Mouse (Mus musculus): ENCODE data around the gene Man2c1. TPM values are rescaled to one million over a fixed set of nuclear protein-coding genes. Genes with fewer than 3 reads are reported as not detected.
A peak's percentile ranks its signal among the peaks of the same experiment; 100 is the strongest.

The Man2c1 gene
- polyA plus RNA-seq, 1 experiment from 2014 or later, result 35.2 TPM

GRCm38 (mm10) chr9:57152331-57152730, 21.8 kb downstream of the Man2c1 start:
- no peak overlapping the region for H3K4me3 ChIP-seq (ENCODE audit: low read depth, low read length)
- H3K27me3 ChIP-seq (ENCODE audit: control insufficient read depth, insufficient read depth, low read length), result no peaks in the 10 kb centered on the region
- H3K27ac ChIP-seq (replicated peaks), result no peak overlapping the region
- 0 out of 2 replicates have a peak, but pooled peaks cover 4% of the 10 kb centered on the region for H3K36me3 ChIP-seq (ENCODE audit: control insufficient read depth, insufficient read depth, low read length)
- 0 out of 2 replicates have a peak, but pooled peaks cover 2% of the 10 kb centered on the region for H3K4me1 ChIP-seq (replicated peaks; ENCODE audit: control insufficient read depth, insufficient read depth)
- DNase-seq (ENCODE audit: low spot score), result no peak
- WGBS, result 55% methylated on average over 6 of the region's 6 CpGs
- peak; percentile 24; the same call in 1 of the 2 replicates for TF ChIP-seq CTCF (IDR thresholded peaks at IDR 0.05; ENCODE audit: low read depth)
- no peak for TF ChIP-seq EP300 (optimal IDR thresholded peaks at IDR 0.05)
- ATAC-seq (ENCODE audit: low FRiP score, low TSS enrichment), result no peak
- H3K9ac ChIP-seq (ENCODE audit: low read length), result no peak overlapping the region
- H3K9me3 ChIP-seq (ENCODE audit: control insufficient read depth, low read length), result no peaks in the 10 kb centered on the region
- no peak overlapping the region for H3K4me2 ChIP-seq (replicated peaks; ENCODE audit: low read depth)

GRCm38 (mm10) chr9:57156383-57156782, 25.9 kb downstream of the Man2c1 start:
- WGBS, result 89% methylated on average over 7 of the region's 7 CpGs
- DNase-seq (ENCODE audit: low spot score) (no peak), ATAC-seq (ENCODE audit: low FRiP score, low TSS enrichment) (no peak)
- Histone ChIP-seq H3K27me3 (ENCODE audit: control insufficient read depth, insufficient read depth, low read length) (no peaks in the 10 kb centered on the region), H3K4me1 (replicated peaks; ENCODE audit: control insufficient read depth, insufficient read depth) (0 out of 2 replicates have a peak, but pooled peaks cover 2% of the 10 kb centered on the region), H3K9me3 (ENCODE audit: control insufficient read depth, low read length) (no peaks in the 10 kb centered on the region), H3K4me2 (replicated peaks; ENCODE audit: low read depth) (no peak overlapping the region), H3K9ac (ENCODE audit: low read length) (no peak overlapping the region), H3K27ac (replicated peaks) (no peak overlapping the region), H3K4me3 (ENCODE audit: low read depth, low read length) (no peak overlapping the region), H3K36me3 (ENCODE audit: control insufficient read depth, insufficient read depth, low read length) (0 out of 2 replicates have a peak, but pooled peaks cover 4% of the 10 kb centered on the region)
- TF ChIP-seq EP300 (optimal IDR thresholded peaks at IDR 0.05), result no peak
- TF ChIP-seq CTCF (IDR thresholded peaks at IDR 0.05; ENCODE audit: low read depth), result no peak

- no peak overlapping the region for H3K4me3 ChIP-seq (ENCODE audit: low read depth, low read length)
- TF ChIP-seq EP300 (optimal IDR thresholded peaks at IDR 0.05) (no peak), CTCF (IDR thresholded peaks at IDR 0.05; ENCODE audit: low read depth) (no peak)
Observed at GRCm38 (mm10) chr9:57156823-57157222, 26.3 kb downstream of the Man2c1 start.

GRCm38 (mm10) chr9:57157499-57157898, 27.0 kb downstream of the Man2c1 start:
- Histone ChIP-seq H3K9me3 (ENCODE audit: control insufficient read depth, low read length) (no peaks in the 10 kb centered on the region), H3K36me3 (ENCODE audit: control insufficient read depth, insufficient read depth, low read length) (0 out of 2 replicates have a peak, but pooled peaks cover 4% of the 10 kb centered on the region), H3K4me3 (ENCODE audit: low read depth, low read length) (peak overlapping the region; percentile 75), H3K27ac (replicated peaks) (peak overlapping the region; percentile 53; the same call in 1 of the 2 replicates), H3K27me3 (ENCODE audit: control insufficient read depth, insufficient read depth, low read length) (no peaks in the 10 kb centered on the region), H3K9ac (ENCODE audit: low read length) (peak overlapping the region; percentile 74), H3K4me1 (replicated peaks; ENCODE audit: control insufficient read depth, insufficient read depth) (0 out of 2 replicates have a peak, but pooled peaks cover 2% of the 10 kb centered on the region), H3K4me2 (replicated peaks; ENCODE audit: low read depth) (peak overlapping the region; percentile 99)
- no peak for TF ChIP-seq CTCF (IDR thresholded peaks at IDR 0.05; ENCODE audit: low read depth)
- TF ChIP-seq EP300 (optimal IDR thresholded peaks at IDR 0.05), result no peak
- DNase-seq (ENCODE audit: low spot score) (no peak), ATAC-seq (ENCODE audit: low FRiP score, low TSS enrichment) (no peak)
- WGBS, result 30% methylated on average over 13 of the region's 13 CpGs

More at GRCm38 (mm10) chr9:57156823-57157222, 26.3 kb downstream of the Man2c1 start:
- Histone ChIP-seq H3K36me3 (ENCODE audit: control insufficient read depth, insufficient read depth, low read length) (0 out of 2 replicates have a peak, but pooled peaks cover 4% of the 10 kb centered on the region), H3K4me2 (replicated peaks; ENCODE audit: low read depth) (no peak overlapping the region), H3K9me3 (ENCODE audit: control insufficient read depth, low read length) (no peaks in the 10 kb centered on the region), H3K9ac (ENCODE audit: low read length) (no peak overlapping the region), H3K4me1 (replicated peaks; ENCODE audit: control insufficient read depth, insufficient read depth) (0 out of 2 replicates have a peak, but pooled peaks cover 2% of the 10 kb centered on the region), H3K27me3 (ENCODE audit: control insufficient read depth, insufficient read depth, low read length) (no peaks in the 10 kb centered on the region), H3K27ac (replicated peaks) (no peak overlapping the region)
- ATAC-seq (ENCODE audit: low FRiP score, low TSS enrichment), result no peak
- no peak for DNase-seq (ENCODE audit: low spot score)
- WGBS, result 83% methylated on average over 8 of the region's 8 CpGs

GRCm38 (mm10) chr9:57158013-57158470, 27.6 kb downstream of the Man2c1 start, which contains the start of gene Commd4:
TSS of gene Commd4 (minus strand) at chr9:57158331.
- H3K36me3 ChIP-seq (ENCODE audit: control insufficient read depth, insufficient read depth, low read length), result 0 out of 2 replicates have a peak, but pooled peaks cover 4% of the 10 kb centered on the region
- peak within 1 kb of the TSS; percentile 53; the same call in 1 of the 2 replicates for H3K27ac ChIP-seq (replicated peaks)

GRCm38 (mm10) chr9:57158506-57158905, 28.0 kb downstream of the Man2c1 start:
- DNase-seq (ENCODE audit: low spot score), result no peak
- no peak overlapping the region for H3K9ac ChIP-seq (ENCODE audit: low read length)

More at GRCm38 (mm10) chr9:57158013-57158470, 27.6 kb downstream of the Man2c1 start, which contains the start of gene Commd4:
- ATAC-seq (ENCODE audit: low FRiP score, low TSS enrichment) (peak; percentile 84), DNase-seq (ENCODE audit: low spot score) (peak; percentile 91)
- peak within 1 kb of the TSS; percentile 75 for H3K4me3 ChIP-seq (ENCODE audit: low read depth, low read length)
- 0 out of 2 replicates have a peak, but pooled peaks cover 2% of the 10 kb centered on the region for H3K4me1 ChIP-seq (replicated peaks; ENCODE audit: control insufficient read depth, insufficient read depth)
- peak within 1 kb of the TSS; percentile 74 for H3K9ac ChIP-seq (ENCODE audit: low read length)
- WGBS, result 0% methylated on average over 24 of the region's 24 CpGs
- no peaks in the 10 kb centered on the region for H3K27me3 ChIP-seq (ENCODE audit: control insufficient read depth, insufficient read depth, low read length)
- no peak for TF ChIP-seq EP300 (optimal IDR thresholded peaks at IDR 0.05)
- peak; percentile 29; the same call in 1 of the 2 replicates for TF ChIP-seq CTCF (IDR thresholded peaks at IDR 0.05; ENCODE audit: low read depth)
- no peaks in the 10 kb centered on the region for H3K9me3 ChIP-seq (ENCODE audit: control insufficient read depth, low read length)
- H3K4me2 ChIP-seq (replicated peaks; ENCODE audit: low read depth), result peak within 1 kb of the TSS; percentile 99

More at GRCm38 (mm10) chr9:57158506-57158905, 28.0 kb downstream of the Man2c1 start:
- peak overlapping the region; percentile 99 for H3K4me2 ChIP-seq (replicated peaks; ENCODE audit: low read depth)
- peak overlapping the region; percentile 75 for H3K4me3 ChIP-seq (ENCODE audit: low read depth, low read length)
- H3K9me3 ChIP-seq (ENCODE audit: control insufficient read depth, low read length), result no peaks in the 10 kb centered on the region
- H3K4me1 ChIP-seq (replicated peaks; ENCODE audit: control insufficient read depth, insufficient read depth), result 0 out of 2 replicates have a peak, but pooled peaks cover 2% of the 10 kb centered on the region
- H3K27me3 ChIP-seq (ENCODE audit: control insufficient read depth, insufficient read depth, low read length), result no peaks in the 10 kb centered on the region
- ATAC-seq (ENCODE audit: low FRiP score, low TSS enrichment), result no peak; the same call in 1 of the 2 replicates
- TF ChIP-seq CTCF (IDR thresholded peaks at IDR 0.05; ENCODE audit: low read depth) (no peak), EP300 (optimal IDR thresholded peaks at IDR 0.05) (no peak)
- 0 out of 2 replicates have a peak, but pooled peaks cover 4% of the 10 kb centered on the region for H3K36me3 ChIP-seq (ENCODE audit: control insufficient read depth, insufficient read depth, low read length)
- WGBS, result 32% methylated on average over 11 of the region's 11 CpGs
- no peak overlapping the region for H3K27ac ChIP-seq (replicated peaks)
